Mouse (Mus musculus) adrenal gland (tissue): ENCODE measurements around the gene Adgrf4.

ENCODE experiments used
- intact Hi-C: fragments of 180-260 bp; cut with DNase I; formaldehyde crosslinking; loops from one replicate; pipeline ENCODE4 v1.15.1; 2025
- long read RNA-seq, 2 experiments: library from polyadenylated mRNA; unstranded; transcript quantifications; one replicate each; pipeline ENCODE4 v2.0.0; 2020; ENCODE audit warnings: borderline replicate concordance in 1 of 2; ENCODE audit not compliant: insufficient replicate concordance in 1 of 2

Adgrf4 gene
- long read RNA-seq, experiment 1: 0 reads
- long read RNA-seq, experiment 2: 0 reads

- intact Hi-C loops: no loop called here
Observed at GRCm38 (mm10) chr17:42692136-42692535, at the start of gene Adgrf4. Adgrf4 (minus strand) TSS chr17:42692284.

DNA sequence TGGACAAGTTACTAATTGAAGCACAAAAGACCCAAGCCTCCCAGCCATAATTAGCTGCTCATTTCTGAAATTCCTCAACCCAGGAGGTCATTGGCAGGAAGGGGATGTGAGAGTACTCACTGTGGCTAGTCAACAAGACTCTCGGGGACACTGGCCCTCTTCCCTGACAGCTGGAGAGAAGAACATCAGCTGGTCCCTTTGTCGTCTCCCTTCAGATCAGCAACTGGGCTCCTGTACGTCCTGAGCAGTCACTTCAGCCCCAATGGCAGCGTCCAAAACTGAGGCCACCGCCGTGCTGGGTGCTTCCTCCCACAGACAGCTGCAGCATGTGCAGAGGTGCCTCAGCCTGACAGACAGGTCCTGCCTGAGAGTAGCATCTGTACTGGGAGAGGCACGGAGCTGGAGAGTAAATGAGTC, 49.7 kb upstream of the Adgrf4 start, which contains the start of gene Adgrf2:
TSS of gene Adgrf2 (minus strand) at position 379 of the 417 bp plus-strand sequence.
- intact Hi-C loops: no loop called here

DNA sequence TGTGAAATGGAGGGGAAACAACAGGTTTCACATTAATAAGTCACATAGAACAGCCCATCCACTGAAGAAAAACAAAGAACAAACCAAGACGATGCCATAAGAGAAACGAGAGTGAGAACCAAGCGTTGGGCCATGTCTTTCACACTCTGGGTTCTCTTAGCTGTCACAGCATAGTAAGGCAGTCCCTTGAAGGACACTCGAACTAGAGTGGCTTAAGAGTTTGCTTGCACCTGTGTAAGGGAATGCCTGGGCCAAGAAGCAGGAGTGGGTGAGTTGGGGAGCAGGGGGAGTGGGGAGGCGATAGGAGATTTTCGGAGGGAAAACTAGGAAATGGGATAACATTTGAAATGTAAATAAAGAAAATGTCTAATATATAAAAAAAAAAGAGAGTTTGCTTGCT, 46.7 kb upstream of the Adgrf4 start:
- intact Hi-C loops: no loop called here

- intact Hi-C loops: no loop called here
Observed at GRCm38 (mm10) chr17:42717161-42717560, 25.1 kb upstream of the Adgrf4 start.

DNA sequence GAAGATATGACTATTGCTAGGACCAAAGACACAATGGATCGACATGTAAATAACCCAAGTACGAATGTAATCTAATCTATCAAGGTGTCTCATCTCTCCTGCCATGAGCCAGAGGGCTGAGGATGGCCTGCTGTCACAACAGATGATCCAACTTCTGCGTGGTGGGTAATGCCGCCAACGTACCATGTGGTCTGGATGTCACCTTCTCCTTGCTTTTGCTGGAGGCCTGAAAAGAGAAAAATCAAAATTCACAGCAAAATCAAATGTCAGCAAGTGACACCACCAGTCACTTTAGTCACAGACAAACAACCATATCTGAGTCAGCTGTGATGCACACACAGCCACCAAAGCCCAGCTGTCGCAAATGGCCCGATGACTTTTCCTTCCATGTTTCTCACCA, 22.9 kb upstream of the Adgrf4 start:
- intact Hi-C loops: no loop called here

- intact Hi-C loops: no loop called here
Observed at GRCm38 (mm10) chr17:42710717-42711116, 18.6 kb upstream of the Adgrf4 start.

GRCm38 (mm10) chr17:42705611-42706010, 13.5 kb upstream of the Adgrf4 start:
- intact Hi-C loops: no loop called here

- intact Hi-C loops: no loop called here
Observed at GRCm38 (mm10) chr17:42702198-42702597, 10.1 kb upstream of the Adgrf4 start.

DNA sequence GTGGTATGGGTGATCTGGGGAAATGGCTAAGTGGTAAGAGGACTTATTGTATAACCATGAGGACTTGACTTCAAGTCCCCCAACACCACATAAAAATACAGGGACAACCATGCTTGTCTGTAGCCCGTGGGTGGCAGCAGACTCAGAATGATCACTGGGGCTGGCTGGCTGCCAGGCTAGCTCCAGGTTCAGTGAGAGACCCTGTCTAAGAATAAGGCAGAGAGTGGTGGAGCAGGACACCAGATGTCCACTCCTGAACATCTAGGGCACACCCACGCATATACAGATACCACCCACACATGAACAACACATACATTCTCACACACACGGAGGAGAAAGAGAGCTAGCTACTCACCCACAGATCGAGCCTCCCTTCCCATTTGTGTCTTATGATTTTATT, 2.6 kb upstream of the Adgrf4 start:
- intact Hi-C loops: no loop called here

DNA sequence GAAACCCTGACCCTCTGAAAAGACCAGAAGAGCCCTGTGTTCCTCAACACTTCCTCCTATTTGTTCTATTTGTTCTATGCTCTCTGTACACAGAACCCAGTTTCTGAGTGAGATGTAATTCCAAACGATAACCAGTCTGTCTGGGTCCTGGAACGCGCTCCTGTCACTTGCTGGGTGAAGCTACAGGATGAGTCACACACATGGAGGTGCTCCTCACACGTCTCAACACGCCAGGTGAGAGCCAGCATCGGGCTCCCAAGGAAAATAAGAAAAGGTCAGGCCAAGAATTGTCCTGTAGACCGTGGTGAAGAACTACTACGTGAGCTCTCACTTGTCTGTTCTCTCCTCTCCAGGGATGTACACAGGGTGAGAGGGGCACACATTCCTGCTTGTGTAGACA, 1.6 kb downstream of the Adgrf4 start:
- intact Hi-C loops: no loop called here

- intact Hi-C loops: loop anchor here (1.0 kb wide), 1 partner anchor 122 kb away; no protein-coding TSS in a partner anchor
Observed at GRCm38 (mm10) chr17:42658634-42659422, 33.3 kb downstream of the Adgrf4 start.

DNA sequence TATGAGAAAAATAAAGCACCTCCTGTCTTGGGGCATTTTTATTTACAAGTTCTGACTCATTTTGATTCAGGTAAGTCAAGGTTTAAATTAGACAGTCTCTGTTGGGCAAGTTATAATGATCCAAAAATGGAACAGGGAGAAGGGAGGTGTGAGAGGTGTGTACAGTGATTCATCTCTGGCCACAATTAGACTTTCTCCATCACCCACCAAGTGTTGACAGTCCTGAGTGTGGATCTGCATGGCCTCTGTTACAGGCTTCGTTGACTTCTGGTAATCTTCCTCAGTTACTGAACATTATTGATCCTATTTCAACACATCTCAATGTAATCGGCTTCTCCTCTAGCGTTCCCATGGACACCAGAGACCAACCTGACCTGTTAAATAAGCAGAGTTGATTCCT, 48.7 kb downstream of the Adgrf4 start:
- intact Hi-C loops: no loop called here

- intact Hi-C loops: no loop called here
Observed at GRCm38 (mm10) chr17:42630206-42630605, 61.9 kb downstream of the Adgrf4 start.

- intact Hi-C loops: no loop called here
Observed at GRCm38 (mm10) chr17:42613043-42613737, 78.9 kb downstream of the Adgrf4 start.

- intact Hi-C loops: no loop called here
Observed at GRCm38 (mm10) chr17:42611295-42611694, 80.8 kb downstream of the Adgrf4 start, which contains the start of gene Opn5. Opn5 (minus strand) TSS chr17:42611395.

DNA sequence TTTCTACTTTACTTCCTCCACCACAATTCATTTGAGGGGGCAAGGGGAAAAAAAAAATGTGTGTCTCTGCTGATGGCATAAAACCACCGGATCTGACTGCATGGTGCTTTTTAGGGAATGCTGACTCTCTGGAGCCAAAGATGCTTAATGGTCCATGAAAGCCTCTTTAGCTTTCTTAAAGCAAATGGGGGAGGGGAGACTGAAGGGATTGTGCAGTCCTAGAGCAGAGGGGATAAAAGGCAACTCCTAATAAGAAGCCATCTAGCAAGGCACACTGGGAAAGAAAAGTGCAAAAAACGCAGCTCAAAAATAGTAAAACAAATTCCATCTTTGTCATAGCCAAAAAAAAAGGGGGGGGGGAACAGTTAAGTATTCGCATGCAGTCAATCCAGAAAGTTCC, 83.8 kb downstream of the Adgrf4 start:
- intact Hi-C loops: loop anchor here (10.0 kb wide), 1 partner anchor 1633 kb away; no protein-coding TSS in a partner anchor
